Mouse (Mus musculus): Measurements from ENCODE around the gene Prorsd1. TPM values are rescaled to one million over a fixed set of nuclear protein-coding genes. Genes with fewer than 3 reads are reported as not detected.
"Not testable (repeated sequence)": the region's sequence is repeated elsewhere in the genome, so short reads cannot be mapped to it uniquely, and the experiment has no call there.

Prorsd1 gene
- polyA plus RNA-seq (2016; fragmentation: Nextera tagmentation; extraction: Ambion mirVana) = 31.4 and 32.1 TPM in 2 replicates

DNA sequence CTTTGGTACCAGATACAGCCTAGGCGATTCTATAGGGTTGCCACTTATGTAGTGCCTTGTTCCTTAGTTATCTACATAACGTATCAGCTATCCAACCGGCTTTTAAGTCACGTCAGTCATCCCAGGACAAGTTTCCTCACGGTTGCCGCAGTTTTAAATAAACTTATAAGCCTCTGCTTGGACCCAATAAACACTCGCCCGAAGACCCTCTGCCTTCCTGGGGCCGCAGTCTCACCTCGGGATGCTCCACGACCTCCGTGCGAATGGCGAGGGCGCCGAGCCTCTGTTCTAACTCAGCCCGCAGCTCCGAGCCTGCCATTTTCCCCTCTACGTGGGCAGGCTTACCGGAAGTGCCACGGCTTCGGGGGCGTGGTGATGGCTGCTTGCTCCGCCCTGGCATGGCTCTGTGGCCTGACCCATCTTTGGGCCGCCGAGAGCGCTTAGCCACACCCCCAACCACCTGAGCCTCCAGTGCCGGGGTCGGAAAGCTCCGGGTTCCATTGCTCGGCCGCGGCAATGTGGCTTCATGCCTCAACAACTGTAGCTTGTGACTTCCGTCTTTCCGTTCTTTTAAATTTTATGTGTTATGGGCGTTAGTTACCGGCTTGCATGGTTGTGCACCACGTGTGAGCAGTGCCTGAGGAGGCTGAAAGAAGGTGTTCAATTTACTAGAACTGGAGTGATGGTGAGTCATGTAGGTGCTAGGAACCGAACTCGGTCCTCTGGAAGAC lies at the start of gene Prorsd1:
Gene Prorsd1 (minus strand): TSS at position 352 of the 731 bp plus-strand sequence.
- Histone ChIP-seq H3K27me3 (replicated peaks) (no peaks in the 10 kb centered on the region), H3K9me3 (replicated peaks) (no peaks in the 10 kb centered on the region), H3K36me3 (peaks cover 21% of the 10 kb centered on the region), H3K27ac (peak within 1 kb of the TSS; percentile 82), H3K4me3 (peak within 1 kb of the TSS; percentile 73), H3K9ac (peak within 1 kb of the TSS; percentile 78), H3K4me2 (peak within 1 kb of the TSS; percentile 81), H3K4me1 (peaks cover 18% of the 10 kb centered on the region)
- peak; percentile 100 for ATAC-seq
- WGBS (ENCODE audit: insufficient replicate concordance) = 2% methylated on average over 40 of the region's 40 CpGs

DNA sequence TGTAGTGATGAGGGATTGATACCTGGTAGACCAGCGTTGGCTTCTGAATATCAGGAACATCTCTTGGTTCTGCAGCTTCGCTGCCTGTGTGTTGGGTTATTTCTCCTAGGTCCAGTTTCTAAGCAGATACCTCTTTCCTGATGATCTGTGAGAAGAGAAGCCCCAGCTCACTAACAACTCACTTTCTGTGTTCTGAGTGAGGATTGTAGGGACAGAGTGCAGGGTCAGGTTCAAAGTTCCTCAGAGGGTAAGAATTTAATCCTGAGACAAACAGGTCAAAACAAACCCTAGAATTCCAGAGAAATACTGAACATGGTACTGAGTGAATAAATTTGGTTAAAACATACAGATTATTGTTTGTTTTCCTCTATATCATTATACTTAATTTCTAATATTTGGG lies 48.6 kb upstream of the Prorsd1 start:
- Histone ChIP-seq H3K27ac (no peak overlapping the region), H3K4me2 (no peak overlapping the region), H3K9me3 (replicated peaks) (no peaks in the 10 kb centered on the region), H3K9ac (no peak overlapping the region), H3K36me3 (no peaks in the 10 kb centered on the region), H3K4me3 (no peak overlapping the region), H3K27me3 (replicated peaks) (no peaks in the 10 kb centered on the region), H3K4me1 (no peaks in the 10 kb centered on the region)
- WGBS (ENCODE audit: insufficient replicate concordance) = 73% methylated on average over 2 of the region's 2 CpGs
- no peak for ATAC-seq

DNA sequence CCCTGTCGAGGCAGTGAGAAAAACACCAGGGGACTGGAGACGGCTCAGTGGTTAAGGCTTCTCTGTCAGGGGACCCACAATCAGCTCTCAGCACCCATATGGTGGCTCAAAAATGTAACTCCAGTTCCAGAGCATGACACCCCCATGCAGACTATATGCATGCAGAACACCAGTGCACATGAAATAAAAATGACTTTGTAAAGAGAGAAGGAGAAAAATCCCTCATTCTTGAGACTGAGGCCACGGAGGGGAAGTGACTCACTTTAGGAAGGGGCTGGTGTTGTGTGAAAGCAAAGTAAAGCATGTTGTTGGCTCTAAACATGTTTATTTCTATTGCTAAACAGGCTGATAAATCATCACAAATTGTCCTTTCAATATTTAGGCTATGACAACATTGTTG lies 46.2 kb upstream of the Prorsd1 start:
- WGBS (ENCODE audit: insufficient replicate concordance) = 69% methylated on average over 3 of the region's 3 CpGs
- Histone ChIP-seq H3K9ac (no peak overlapping the region), H3K4me1 (no peaks in the 10 kb centered on the region), H3K36me3 (no peaks in the 10 kb centered on the region), H3K27me3 (replicated peaks) (no peaks in the 10 kb centered on the region), H3K4me3 (no peak overlapping the region), H3K27ac (no peak overlapping the region), H3K4me2 (no peak overlapping the region), H3K9me3 (replicated peaks) (no peaks in the 10 kb centered on the region)
- ATAC-seq = no peak

DNA sequence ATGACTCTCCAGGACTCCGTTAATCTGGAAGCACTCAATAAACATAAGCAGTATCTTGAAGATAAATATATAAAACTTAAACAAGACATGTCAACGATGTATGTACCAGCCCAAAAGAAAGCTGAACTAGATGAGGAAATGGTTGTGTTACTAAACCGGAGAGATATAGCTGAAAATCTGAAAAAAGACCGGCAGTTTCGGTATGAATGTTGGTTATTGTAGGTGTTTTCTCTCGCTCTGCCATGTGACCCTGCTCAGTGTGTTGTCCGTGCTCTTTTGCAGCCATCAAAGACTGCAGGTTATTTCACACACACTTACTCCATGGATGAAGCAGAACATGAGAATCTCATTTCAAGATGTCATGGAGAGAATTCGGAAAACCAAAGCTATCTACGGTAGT lies 45.6 kb upstream of the Prorsd1 start:
- Histone ChIP-seq H3K27me3 (replicated peaks) (no peaks in the 10 kb centered on the region), H3K4me1 (no peaks in the 10 kb centered on the region), H3K4me3 (no peak overlapping the region), H3K9me3 (replicated peaks) (no peaks in the 10 kb centered on the region), H3K9ac (no peak overlapping the region), H3K36me3 (no peaks in the 10 kb centered on the region), H3K27ac (no peak overlapping the region), H3K4me2 (no peak overlapping the region)
- 74% methylated on average over 9 of the region's 9 CpGs for WGBS (ENCODE audit: insufficient replicate concordance)
- no peak for ATAC-seq

DNA sequence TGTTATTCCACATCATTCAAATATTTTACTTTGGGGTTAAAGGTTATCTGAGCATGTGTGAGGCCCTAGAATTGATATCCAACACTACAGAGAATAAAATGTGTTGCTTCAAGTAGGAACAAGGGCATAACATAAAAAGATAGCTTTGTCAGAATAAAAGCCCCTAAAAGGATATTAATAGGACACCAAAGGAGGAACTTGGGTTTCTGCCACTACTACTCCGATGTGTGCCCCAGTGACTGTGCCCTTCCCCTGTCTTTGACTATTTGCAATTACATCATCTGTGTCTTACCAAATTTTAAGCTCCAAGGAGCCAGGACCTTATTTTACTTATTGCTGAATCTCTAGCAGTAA lies 34.6 kb upstream of the Prorsd1 start:
- H3K4me3 ChIP-seq = no peak overlapping the region; the same call in 1 of the 2 replicates
- peaks cover 25% of the 10 kb centered on the region for H3K36me3 ChIP-seq
- H3K4me2 ChIP-seq = peak overlapping the region; percentile 83
- 45% methylated on average over 1 of the region's 1 CpGs for WGBS (ENCODE audit: insufficient replicate concordance)
- H3K27me3 ChIP-seq (replicated peaks) = no peaks in the 10 kb centered on the region
- no peaks in the 10 kb centered on the region for H3K9me3 ChIP-seq (replicated peaks)
- no peak for ATAC-seq
- no peak overlapping the region for H3K27ac ChIP-seq
- H3K4me1 ChIP-seq = peaks cover 28% of the 10 kb centered on the region
- H3K9ac ChIP-seq = 0 out of 2 replicates have a peak overlapping the region, but pooled peaks have one; percentile 91

DNA sequence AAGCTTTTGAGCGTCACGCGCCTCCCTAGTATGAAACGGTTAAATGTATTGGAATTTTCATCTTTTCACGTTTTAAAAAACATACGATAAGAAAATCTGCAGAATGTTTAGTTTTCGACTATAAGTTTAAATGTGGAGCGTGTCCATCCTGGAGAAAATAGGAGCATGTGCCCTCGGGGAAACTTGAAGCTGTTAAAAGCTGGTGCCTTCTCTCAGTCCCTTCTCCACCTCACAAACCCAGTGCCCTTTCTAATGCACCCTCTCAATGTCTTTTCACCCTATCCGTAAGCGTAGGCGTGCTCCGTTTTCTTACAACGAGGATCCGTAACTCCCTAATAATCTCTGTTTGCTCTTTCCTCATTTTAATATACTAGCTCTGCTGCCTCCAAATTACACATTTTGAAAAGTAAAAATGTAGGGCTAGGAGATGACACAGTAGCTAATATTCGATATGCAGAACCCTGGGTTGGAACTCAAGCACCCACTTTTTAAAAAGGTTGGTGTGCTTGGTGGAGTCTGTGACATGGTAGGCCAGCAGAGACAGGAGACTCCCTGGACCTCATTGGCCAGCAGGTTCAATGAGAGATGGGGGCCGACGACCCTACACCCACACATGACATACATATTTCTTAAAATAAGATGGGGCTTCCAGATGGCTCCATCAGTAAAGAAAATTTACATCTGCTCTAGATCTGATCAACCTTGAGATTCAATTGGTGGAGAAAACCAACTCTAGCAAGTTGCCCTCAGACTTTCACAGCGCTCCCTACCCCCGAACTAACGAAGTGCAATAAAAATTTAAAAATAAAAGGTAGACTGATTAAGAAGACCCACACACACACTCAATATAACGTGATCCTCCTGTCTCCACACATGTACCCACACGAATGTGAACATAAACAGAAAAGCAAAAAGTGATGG lies 33.9 kb upstream of the Prorsd1 start:
- peak overlapping the region; percentile 91 for H3K9ac ChIP-seq
- H3K9me3 ChIP-seq (replicated peaks) = no peaks in the 10 kb centered on the region
- no peaks in the 10 kb centered on the region for H3K27me3 ChIP-seq (replicated peaks)
- peak overlapping the region; percentile 86 for H3K27ac ChIP-seq
- ATAC-seq = no peak
- peaks cover 31% of the 10 kb centered on the region for H3K36me3 ChIP-seq
- H3K4me3 ChIP-seq = peak overlapping the region; percentile 88
- 16% methylated on average over 23 of the region's 23 CpGs for WGBS (ENCODE audit: insufficient replicate concordance)
- peak overlapping the region; percentile 83 for H3K4me2 ChIP-seq
- H3K4me1 ChIP-seq = peaks cover 28% of the 10 kb centered on the region

DNA sequence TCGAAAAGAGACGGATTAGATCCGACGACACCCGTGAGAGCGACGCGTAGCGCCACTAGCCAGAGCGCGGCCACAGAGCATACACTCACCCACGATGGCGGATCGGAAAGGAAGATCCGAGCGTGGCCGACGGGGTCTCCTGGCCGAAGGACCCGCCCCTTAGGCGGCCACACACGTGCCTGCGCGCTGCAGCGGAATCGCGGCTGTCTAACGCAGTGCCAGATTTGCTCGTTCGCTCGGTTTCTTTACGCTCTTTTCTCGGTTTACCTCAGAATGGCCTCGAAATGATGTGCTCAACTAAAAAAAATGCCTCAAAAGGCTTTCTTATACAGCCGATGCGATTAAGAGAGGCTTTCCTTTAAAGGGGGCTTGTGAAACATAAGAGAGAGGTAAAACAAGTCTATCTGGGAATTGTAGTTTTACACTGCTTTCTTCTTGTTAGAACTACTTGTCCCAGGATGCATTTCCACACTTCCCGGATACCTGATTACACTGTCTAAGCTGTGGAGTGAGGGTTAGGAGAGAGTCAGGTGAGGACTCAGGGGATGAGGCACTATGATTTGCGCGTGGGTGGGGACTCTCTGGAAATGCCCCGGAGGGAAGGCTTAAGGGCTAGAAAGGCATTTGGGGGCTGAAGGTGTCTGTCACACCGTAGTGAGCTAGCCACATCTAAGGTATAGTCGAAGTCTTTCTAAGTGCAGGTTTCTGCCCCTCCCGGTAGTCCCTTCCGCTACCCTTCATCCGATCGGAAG lies 33.1 kb upstream of the Prorsd1 start, which contains the start of the genes Clhc1 and Rps27a:
Gene Clhc1 (plus strand): TSS at position 199 of the 752 bp plus-strand sequence.
Gene Rps27a (minus strand): TSS at position 358 of the 752 bp plus-strand sequence.
- H3K4me3 ChIP-seq = peak within 1 kb of the TSS; percentile 88
- WGBS (ENCODE audit: insufficient replicate concordance) = under 1% methylated on average over 46 of the region's 46 CpGs
- H3K9me3 ChIP-seq (replicated peaks) = no peaks in the 10 kb centered on the region
- peaks cover 38% of the 10 kb centered on the region for H3K36me3 ChIP-seq
- H3K4me2 ChIP-seq = peak within 1 kb of the TSS; percentile 83
- peak within 1 kb of the TSS; percentile 86 for H3K27ac ChIP-seq
- no peaks in the 10 kb centered on the region for H3K27me3 ChIP-seq (replicated peaks)
- peaks cover 28% of the 10 kb centered on the region for H3K4me1 ChIP-seq
- peak; percentile 96 for ATAC-seq
- H3K9ac ChIP-seq = peak within 1 kb of the TSS; percentile 91

DNA sequence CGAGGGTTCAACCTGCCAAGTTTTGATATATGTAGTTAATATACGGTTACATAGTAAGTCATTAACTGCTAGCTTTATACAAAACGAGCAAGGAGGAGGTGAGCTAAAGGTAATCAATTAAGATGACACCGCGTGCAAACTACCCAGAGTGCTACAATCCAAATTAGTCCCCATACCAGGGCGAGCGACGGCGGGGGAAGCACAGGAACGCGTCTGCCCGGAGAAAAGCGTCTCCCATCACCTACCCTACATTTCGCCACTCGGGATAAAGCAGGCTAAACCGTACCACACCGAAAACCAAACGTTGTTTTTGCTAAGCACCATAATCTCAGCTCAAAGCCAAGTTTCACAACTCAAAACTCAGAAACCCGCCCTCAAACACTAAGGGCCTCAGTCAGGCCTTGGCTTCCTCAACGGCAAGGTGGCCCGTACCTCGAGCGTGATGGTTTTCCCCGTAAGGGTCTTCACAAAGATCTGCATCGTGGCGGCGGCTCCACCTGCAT lies 32.5 kb upstream of the Prorsd1 start:
- peak overlapping the region; percentile 83 for H3K4me2 ChIP-seq
- peaks cover 28% of the 10 kb centered on the region for H3K4me1 ChIP-seq
- WGBS (ENCODE audit: insufficient replicate concordance) = under 1% methylated on average over 27 of the region's 27 CpGs
- peak overlapping the region; percentile 91 for H3K9ac ChIP-seq
- ATAC-seq = peak; percentile 25
- H3K27me3 ChIP-seq (replicated peaks) = no peaks in the 10 kb centered on the region
- peak overlapping the region; percentile 86 for H3K27ac ChIP-seq
- H3K36me3 ChIP-seq = peaks cover 44% of the 10 kb centered on the region
- peak overlapping the region; percentile 88 for H3K4me3 ChIP-seq
- no peaks in the 10 kb centered on the region for H3K9me3 ChIP-seq (replicated peaks)

DNA sequence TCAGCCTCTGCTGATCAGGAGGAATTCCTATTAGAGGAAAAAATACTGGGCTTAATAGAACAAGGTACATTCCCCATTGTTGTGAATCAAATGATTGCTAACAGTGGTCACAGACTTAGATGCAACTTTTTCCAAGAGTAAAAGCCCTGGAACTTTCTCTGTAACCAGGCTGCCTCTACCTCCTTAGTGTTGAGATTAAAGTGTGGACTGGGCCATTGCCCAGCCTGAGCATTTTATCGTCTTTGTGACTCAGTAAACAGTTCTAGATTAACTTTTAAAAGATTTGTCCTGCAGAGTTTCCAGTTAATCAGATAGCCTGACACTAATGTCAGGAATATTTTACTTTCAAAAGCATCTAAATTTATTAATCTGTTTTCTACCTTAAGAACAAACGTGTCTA lies 31.9 kb upstream of the Prorsd1 start:
- Histone ChIP-seq H3K27me3 (replicated peaks) (no peaks in the 10 kb centered on the region), H3K36me3 (peaks cover 47% of the 10 kb centered on the region), H3K27ac (peak overlapping the region; percentile 86), H3K4me2 (peak overlapping the region; percentile 83), H3K9me3 (replicated peaks) (no peaks in the 10 kb centered on the region), H3K4me1 (peaks cover 28% of the 10 kb centered on the region), H3K4me3 (peak overlapping the region; percentile 88), H3K9ac (peak overlapping the region; percentile 91)
- 4% methylated on average over 2 of the region's 2 CpGs for WGBS (ENCODE audit: insufficient replicate concordance)
- ATAC-seq = no peak

DNA sequence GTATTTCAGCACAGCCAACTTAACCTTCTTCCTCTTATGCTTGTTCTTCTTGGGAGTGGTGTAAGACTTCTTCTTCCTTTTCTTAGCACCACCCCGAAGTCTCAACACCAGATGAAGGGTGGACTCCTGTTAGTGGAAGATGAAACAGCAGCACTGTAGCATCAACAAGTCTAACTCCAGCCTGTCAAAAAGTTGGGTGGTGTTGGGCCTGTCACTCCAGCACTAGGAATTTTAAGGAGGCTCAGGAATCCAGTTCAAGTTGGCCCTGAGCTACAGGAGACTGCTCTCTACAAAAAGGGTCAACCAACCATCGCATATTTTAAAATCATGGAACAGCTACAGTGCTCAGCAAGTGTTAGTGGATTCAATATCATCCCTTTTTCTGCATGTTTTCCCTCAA lies 31.5 kb upstream of the Prorsd1 start:
- H3K9me3 ChIP-seq (replicated peaks); H3K27me3 ChIP-seq (replicated peaks); ATAC-seq: not testable (repeated sequence)
- Histone ChIP-seq H3K4me2 (peak overlapping the region; percentile 83), H3K36me3 (peaks cover 51% of the 10 kb centered on the region), H3K4me1 (peaks cover 28% of the 10 kb centered on the region), H3K27ac (peak overlapping the region; percentile 86), H3K9ac (peak overlapping the region; percentile 91), H3K4me3 (peak overlapping the region; percentile 88)
- WGBS (ENCODE audit: insufficient replicate concordance) = 49% methylated on average over 2 of the region's 2 CpGs

DNA sequence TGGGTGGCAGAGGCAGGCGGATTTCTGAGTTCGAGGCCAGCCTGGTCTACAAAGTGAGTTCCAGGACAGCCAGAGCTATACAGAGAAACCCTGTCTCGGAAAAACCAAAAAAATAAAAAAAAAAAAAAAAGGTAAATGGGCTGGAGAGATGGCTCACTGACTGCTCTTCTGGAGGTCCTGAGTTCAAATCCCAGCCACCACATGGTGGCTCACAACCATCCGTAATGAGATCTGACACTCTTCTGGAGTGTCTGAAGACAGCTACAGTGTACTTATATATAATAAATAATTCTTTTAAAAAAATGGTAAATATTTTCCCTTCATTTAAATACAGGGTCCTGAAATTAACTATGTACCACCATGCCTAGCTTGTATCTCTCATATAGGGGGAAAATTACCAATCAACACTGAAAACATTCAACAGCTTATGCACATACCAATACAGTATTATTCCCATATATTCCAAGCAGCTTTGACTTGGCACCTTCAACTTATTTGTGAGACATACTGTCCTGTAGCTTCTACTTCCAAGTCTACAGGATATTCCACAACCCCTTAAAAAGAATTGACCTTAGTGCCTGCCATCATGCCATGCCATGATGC lies 30.4 kb upstream of the Prorsd1 start:
- H3K4me3 ChIP-seq = not testable (repeated sequence)
- 74% methylated on average over 4 of the region's 4 CpGs for WGBS (ENCODE audit: insufficient replicate concordance)

More for the DNA sequence above, 30.4 kb upstream of the Prorsd1 start:
- Histone ChIP-seq H3K36me3 (peaks cover 61% of the 10 kb centered on the region), H3K27ac (peak overlapping the region; percentile 36; the same call in 1 of the 2 replicates), H3K4me1 (peaks cover 28% of the 10 kb centered on the region), H3K4me2 (peak overlapping the region; percentile 18; the same call in 1 of the 2 replicates)
- not testable (repeated sequence) for ATAC-seq; H3K9ac ChIP-seq; H3K9me3 ChIP-seq (replicated peaks); H3K27me3 ChIP-seq (replicated peaks)

All from liver, embryonic 12.5 days (tissue).